Mouse (Mus musculus) ES-Bruce4 (cell line): ENCODE data around the gene Gm28551. TPM values are rescaled to one million over a fixed set of nuclear protein-coding genes. Genes with fewer than 3 reads are reported as not detected.

ENCODE experiments used
- H3K27ac ChIP-seq: 2 replicates; pipeline ENCODE4 v1.5.1; 2012; ENCODE audit warnings: low read length, inconsistent platforms; ENCODE audit not compliant: insufficient read depth
- H3K27me3 ChIP-seq: 2 replicates; pipeline ENCODE4 v1.6.1; 2012; ENCODE audit warnings: mild to moderate bottlenecking, low read length, inconsistent platforms; ENCODE audit not compliant: control insufficient read depth, poor library complexity, insufficient read depth, severe bottlenecking
- H3K36me3 ChIP-seq: 2 replicates; pipeline ENCODE4 v1.6.1; 2012; ENCODE audit warnings: inconsistent platforms, mild to moderate bottlenecking, low read length, moderate library complexity; ENCODE audit not compliant: control insufficient read depth, poor library complexity, insufficient read depth, severe bottlenecking
- H3K4me1 ChIP-seq: one replicate; pipeline ENCODE4 v1.8.1; 2011; ENCODE audit warnings: low read length; ENCODE audit not compliant: control insufficient read depth, insufficient read depth
- H3K4me3 ChIP-seq: 2 replicates; pipeline ENCODE4 v1.5.1; 2011; ENCODE audit warnings: low read depth, mild to moderate bottlenecking, low read length
- H3K9ac ChIP-seq: 2 replicates; pipeline ENCODE4 v1.6.1; 2012; ENCODE audit warnings: low read depth, mild to moderate bottlenecking, inconsistent platforms; ENCODE audit not compliant: poor library complexity, severe bottlenecking
- H3K9me3 ChIP-seq: replicated peaks from 2 replicates; pipeline ENCODE4 v1.6.1; 2012; ENCODE audit warnings: mild to moderate bottlenecking, low read length, inconsistent platforms; ENCODE audit not compliant: control insufficient read depth, poor library complexity, insufficient read depth, severe bottlenecking
- CTCF ChIP-seq: IDR thresholded peaks from one replicate; pipeline ENCODE4 v1.8.1; 2011; ENCODE audit warnings: low read depth, low read length
- EP300 ChIP-seq: IDR thresholded peaks from 2 replicates; pipeline ENCODE4 v1.6.1; 2011; ENCODE audit warnings: low read depth, low read length; ENCODE audit not compliant: insufficient read depth
- POLR2A ChIP-seq: IDR thresholded peaks from one replicate; pipeline ENCODE4 v1.8.1; 2011; ENCODE audit warnings: low read length; ENCODE audit not compliant: insufficient read depth
- polyA plus RNA-seq: library from polyadenylated mRNA; stranded (reverse); fragments of >200 nt; gene quantifications from 2 replicates; pipeline ENCODE4 v1.2.4, GENCODE M21; 2011; ENCODE audit warnings: low read depth; ENCODE audit not compliant: missing spikeins, insufficient read depth, insufficient read length

Gm28551 gene
- polyA plus RNA-seq, 1 experiment: not detected

GRCm38 (mm10) chr1:53323254-53323653 lies 29.2 kb downstream of the Gm28551 start:
- TF ChIP-seq POLR2A (no peak), CTCF (no peak), EP300 (no peak)
- no peak overlapping the region for H3K9ac ChIP-seq

GRCm38 (mm10) chr1:53321662-53322344 lies 30.7 kb downstream of the Gm28551 start:
- Histone ChIP-seq H3K27me3 (no peaks in the 10 kb centered on the region), H3K4me1 (no peaks in the 10 kb centered on the region), H3K9ac (no peak overlapping the region), H3K9me3 (no peaks in the 10 kb centered on the region), H3K4me3 (no peak overlapping the region), H3K27ac (no peak overlapping the region), H3K36me3 (peaks cover 2% of the 10 kb centered on the region)
- no peak for TF ChIP-seq EP300

More at GRCm38 (mm10) chr1:53323254-53323653, 29.2 kb downstream of the Gm28551 start:
- Histone ChIP-seq H3K36me3 (peaks cover 2% of the 10 kb centered on the region), H3K27me3 (no peaks in the 10 kb centered on the region), H3K27ac (no peak overlapping the region), H3K9me3 (no peaks in the 10 kb centered on the region), H3K4me1 (no peaks in the 10 kb centered on the region), H3K4me3 (no peak overlapping the region)

- Histone ChIP-seq H3K36me3 (no peaks in the 10 kb centered on the region; the same call in none of the 2 replicates), H3K4me3 (peak within 1 kb of the TSS; percentile 99), H3K4me1 (no peaks in the 10 kb centered on the region), H3K27ac (peak within 1 kb of the TSS; percentile 53; the same call in 1 of the 2 replicates), H3K27me3 (no peaks in the 10 kb centered on the region), H3K9ac (peak within 1 kb of the TSS; percentile 89), H3K9me3 (no peaks in the 10 kb centered on the region)
- TF ChIP-seq POLR2A (no peak), CTCF (no peak), EP300 (no peak)
Observed at GRCm38 (mm10) chr1:53312989-53313967, 39.2 kb downstream of the Gm28551 start, which contains the start of gene Osgepl1. Gene Osgepl1, plus strand, starts transcription at chr1:53313624.

GRCm38 (mm10) chr1:53300506-53300905 lies 52.0 kb downstream of the Gm28551 start:
- Histone ChIP-seq H3K27me3 (no peaks in the 10 kb centered on the region), H3K4me1 (no peaks in the 10 kb centered on the region), H3K9me3 (no peaks in the 10 kb centered on the region), H3K36me3 (peaks cover 6% of the 10 kb centered on the region; the same call in 1 of the 2 replicates), H3K9ac (no peak overlapping the region), H3K4me3 (no peak overlapping the region), H3K27ac (no peak overlapping the region)
- TF ChIP-seq POLR2A: no peak

- H3K27ac ChIP-seq: peak within 1 kb of the TSS; percentile 12; the same call in 1 of the 2 replicates
- no peaks in the 10 kb centered on the region for H3K9me3 ChIP-seq
- H3K4me1 ChIP-seq: no peaks in the 10 kb centered on the region
- peaks cover 6% of the 10 kb centered on the region for H3K36me3 ChIP-seq
- H3K9ac ChIP-seq: peak within 1 kb of the TSS; percentile 29
- H3K27me3 ChIP-seq: no peaks in the 10 kb centered on the region
- TF ChIP-seq CTCF (no peak), EP300 (no peak), POLR2A (peak; percentile 95)
- peak within 1 kb of the TSS; percentile 90 for H3K4me3 ChIP-seq
Observed at GRCm38 (mm10) chr1:53296581-53297383, 55.7 kb downstream of the Gm28551 start, which contains the start of the genes Pms1, Ormdl1 and Gm28778. Gene Pms1, minus strand, starts transcription at chr1:53297018. Gene Ormdl1, plus strand, starts transcription at chr1:53297095. Gene Gm28778, plus strand, starts transcription at chr1:53297111.
